Mouse (Mus musculus) CH12.LX (cell line): ENCODE results near the gene Rhof.
A peak's percentile ranks its signal among the peaks of the same experiment; 100 is the strongest.

Experiments used
- CTCF ChIP-seq, 2 experiments: IDR thresholded peaks in 1 of 2; conservative IDR thresholded peaks in 1 of 2; 2 replicates each; pipeline ENCODE4 v1.5.1; 2011 to 2012; ENCODE audit warnings: low read depth in 2 of 2, low read length in 2 of 2, improper control_type of control experiment in 1 of 2, inconsistent platforms in 1 of 2, mild to moderate bottlenecking in 1 of 2, moderate library complexity in 1 of 2
- ETS1 ChIP-seq: conservative IDR thresholded peaks from 2 replicates; pipeline ENCODE4 v1.6.1; 2012; ENCODE audit warnings: low read depth, mild to moderate bottlenecking, inconsistent platforms, low read length, improper control_type of control experiment, moderate library complexity
- GABPA ChIP-seq: IDR thresholded peaks from 2 replicates; pipeline ENCODE4 v1.6.1; 2012; ENCODE audit warnings: low read depth, low read length, improper control_type of control experiment, inconsistent platforms; ENCODE audit not compliant: insufficient replicate concordance
- KAT2A ChIP-seq: IDR thresholded peaks from 2 replicates; pipeline ENCODE4 v1.6.1; 2012; ENCODE audit warnings: low read length, improper control_type of control experiment, inconsistent platforms; ENCODE audit not compliant: insufficient replicate concordance
- MAFK ChIP-seq: IDR thresholded peaks from 2 replicates; pipeline ENCODE4 v1.6.1; 2011; ENCODE audit warnings: low read length, improper control_type of control experiment; ENCODE audit not compliant: insufficient replicate concordance
- MAX ChIP-seq: IDR thresholded peaks from 2 replicates; pipeline ENCODE4 v1.6.1; 2011; ENCODE audit warnings: low read length, improper control_type of control experiment
- MAZ ChIP-seq: IDR thresholded peaks from 2 replicates; pipeline ENCODE4 v1.6.1; 2012; ENCODE audit warnings: low read depth, mild to moderate bottlenecking, inconsistent platforms, low read length, improper control_type of control experiment, moderate library complexity
- NELFE ChIP-seq: IDR thresholded peaks from 2 replicates; pipeline ENCODE4 v1.6.1; 2011; ENCODE audit warnings: low read depth, low read length, improper control_type of control experiment
- POLR2A ChIP-seq: IDR thresholded peaks from 2 replicates; pipeline ENCODE4 v1.6.1; 2011; ENCODE audit warnings: low read depth, mild to moderate bottlenecking, improper control_type of control experiment, low read length
- SMC3 ChIP-seq: IDR thresholded peaks from 2 replicates; pipeline ENCODE4 v1.6.1; 2011; ENCODE audit warnings: low read depth, low read length, improper control_type of control experiment
- ZC3H11A ChIP-seq: IDR thresholded peaks from 2 replicates; pipeline ENCODE4 v1.6.1; 2012; ENCODE audit warnings: low read depth, mild to moderate bottlenecking, inconsistent platforms, low read length, improper control_type of control experiment
- ZKSCAN1 ChIP-seq: IDR thresholded peaks from 2 replicates; pipeline ENCODE4 v1.6.1; 2012; ENCODE audit warnings: low read depth, inconsistent platforms, low read length, improper control_type of control experiment, borderline replicate concordance
- ZNF384 ChIP-seq: IDR thresholded peaks from 2 replicates; pipeline ENCODE4 v1.6.1; 2012; ENCODE audit warnings: low read depth, low read length, improper control_type of control experiment, inconsistent platforms

DNA sequence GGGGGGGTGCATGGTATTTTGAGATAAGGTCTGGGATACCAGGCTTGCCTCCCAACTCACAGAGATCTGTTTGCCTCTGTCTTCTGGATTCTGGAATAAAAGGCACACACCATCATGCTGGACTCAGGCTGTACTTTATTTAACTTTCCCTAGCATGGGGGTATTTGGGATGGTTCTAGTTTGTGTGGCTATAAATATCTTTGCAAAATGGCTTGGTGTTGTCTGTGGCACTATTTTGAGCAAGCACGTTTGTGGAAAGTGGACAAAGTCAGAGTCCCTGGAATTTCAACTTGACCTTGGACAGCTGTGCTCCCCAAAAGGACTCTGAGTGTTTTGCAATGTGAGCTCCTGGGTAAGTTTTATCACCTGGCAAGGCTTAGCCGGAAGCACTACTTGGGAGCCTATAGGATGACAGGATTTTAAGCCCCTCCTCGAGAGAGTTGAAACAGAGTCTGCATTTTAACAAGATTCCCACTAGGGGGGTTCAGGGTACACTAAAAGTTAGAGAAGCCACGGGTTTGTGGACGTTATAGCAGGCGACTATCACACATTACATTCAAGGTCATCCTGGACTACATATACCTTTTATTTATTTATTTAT, 65.0 kb downstream of the Rhof start:
- TF ChIP-seq POLR2A (0 out of 2 replicates have a peak, but pooled peaks have one; percentile 36), CTCF (conservative IDR thresholded peaks at IDR 0.05 in 1 of 2, IDR thresholded peaks at IDR 0.05 in 1 of 2; ENCODE audit: low read depth in 2 of 2, low read length in 2 of 2) (peak; percentile 16 to 77; a peak in 2 of 4 replicates), KAT2A (no peak), ZNF384 (no peak), MAFK (no peak), GABPA (no peak), NELFE (no peak), ZC3H11A (peak; percentile 49; the same call in 1 of the 2 replicates), MAX (no peak), ETS1 (no peak), MAZ (no peak), ZKSCAN1 (no peak), SMC3 (peak; percentile 53)
